ENCODE assay signal across 13 mouse cellular contexts in the genomic region with DNA sequence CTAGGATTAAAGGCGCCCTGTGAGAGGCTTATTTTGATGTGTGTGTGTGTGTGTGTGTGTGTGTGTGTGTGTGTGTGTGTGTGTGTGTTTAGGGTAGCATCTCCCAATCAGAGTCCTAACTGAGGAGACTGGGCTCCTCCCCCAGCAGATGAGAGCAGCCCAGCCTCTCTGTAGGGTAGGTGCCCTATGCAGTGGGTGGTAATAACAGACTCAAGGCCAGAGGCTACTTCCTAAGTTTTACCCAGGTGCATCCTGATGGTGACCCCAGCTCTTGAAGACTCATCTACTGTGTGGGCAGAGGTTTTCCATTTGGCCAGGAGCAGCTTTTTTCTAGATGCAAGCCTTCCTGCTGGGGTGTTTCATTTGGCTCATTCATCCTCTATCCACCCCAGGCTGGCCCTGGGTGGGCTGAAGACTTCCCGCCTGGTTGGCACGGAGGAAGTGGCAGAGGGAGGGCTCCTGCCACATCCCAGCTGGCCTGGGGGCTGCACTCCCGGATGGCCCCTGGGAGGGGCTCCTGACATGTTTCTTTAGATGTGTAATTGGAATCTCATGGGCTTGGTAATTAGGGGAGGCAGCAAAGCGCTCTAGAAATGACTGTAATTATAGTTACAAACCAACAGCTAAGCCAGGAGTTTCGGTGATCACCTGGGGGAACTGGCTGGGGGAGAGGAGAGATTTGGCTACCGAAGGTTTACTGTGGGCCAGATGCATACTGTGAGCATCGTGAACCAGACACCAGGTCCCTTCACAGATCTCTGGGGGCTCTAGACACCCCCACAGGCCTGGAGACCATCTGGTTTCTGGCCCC. TPM values are rescaled to one million over a fixed set of nuclear protein-coding genes. Genes with fewer than 3 reads are reported as not detected.
A peak's percentile ranks its signal among the peaks of the same experiment; 100 is the strongest.
DNase-seq lines count a peak whose midpoint lies in the region; ATAC-seq and TF ChIP-seq lines count a peak whose summit lies in the region.
"Had no signal": no experiment of that assay in that cellular context is flagged by ENCODE, and none has a peak within 500 bp of the region (broad histone marks: within the 10 kb centered on the region; RNA-seq: fewer than 3 reads in every experiment).

No protein-coding gene starts in this region.

- no peak overlapping the region for H3K9ac ChIP-seq in hindbrain, postnatal 0 days (replicated peaks; ENCODE audit: low read length)
- no peak overlapping the region for H3K9ac ChIP-seq in hindbrain, embryonic 14.5 days
- no peak overlapping the region for H3K9ac ChIP-seq in embryonic facial prominence, embryonic 15.5 days
- H3K9ac ChIP-seq: neural tube, embryonic 15.5 days had no signal

- H3K4me2 ChIP-seq in hindbrain, postnatal 0 days (ENCODE audit: low read depth, low read length), result no peak overlapping the region
- H3K4me2 ChIP-seq in hindbrain, embryonic 14.5 days (replicated peaks), result no peak overlapping the region
- peak overlapping the region; percentile 15; the same call in 1 of the 2 replicates for H3K4me2 ChIP-seq in embryonic facial prominence, embryonic 15.5 days (replicated peaks)
- H3K4me2 ChIP-seq: liver, embryonic 11.5 days; neural tube, embryonic 15.5 days had no signal

- 39% methylated on average over 8 of the region's 8 CpGs for WGBS in hindbrain, postnatal 0 days
- WGBS in hindbrain, embryonic 14.5 days, result 48% methylated on average over 8 of the region's 8 CpGs
- 18% methylated on average over 8 of the region's 8 CpGs for WGBS in embryonic facial prominence, embryonic 15.5 days

- DNase-seq in hindbrain, postnatal 0 days (ENCODE audit: low spot score), result peak; percentile 48
- DNase-seq in hindbrain, embryonic 14.5 days (ENCODE audit: low spot score), result no peak
- DNase-seq in retina, postnatal 1 day, result peak; percentile 48
- DNase-seq in retina, embryonic 14.5 days (ENCODE audit: low spot score), result no peak
- peak; percentile 45 for DNase-seq in thymus, postnatal 4 days
- DNase-seq in c-Kit-positive CD71-positive TER-119-positive erythroid progenitor cells, embryonic 14.5 days (ENCODE audit: low spot score), result no peak
- DNase-seq: cerebellum, adult 11 months; lung, postnatal 10 days had no signal

- ATAC-seq in hindbrain, postnatal 0 days, result peak; percentile 8; the same call in 1 of the 2 replicates
- no peak; the same call in 1 of the 2 replicates for ATAC-seq in hindbrain, embryonic 14.5 days (ENCODE audit: low FRiP score)
- peak; percentile 74 for ATAC-seq in embryonic facial prominence, embryonic 15.5 days (ENCODE audit: insufficient number of reproducible peaks, low FRiP score, low TSS enrichment, low read depth)
- ATAC-seq: CD4-positive, CD25-positive, alpha-beta regulatory T cell, adult 4 months had no signal

- no peak for TF ChIP-seq CTCF in hindbrain, postnatal 0 days (IDR thresholded peaks at IDR 0.05; ENCODE audit: low read depth)

- no peaks in the 10 kb centered on the region for H3K27me3 ChIP-seq in hindbrain, postnatal 0 days (ENCODE audit: insufficient read depth, low read length)
- peaks cover 7% of the 10 kb centered on the region; the same call in 1 of the 2 replicates for H3K27me3 ChIP-seq in hindbrain, embryonic 14.5 days (ENCODE audit: control insufficient read depth, insufficient read depth, low read length)
- peaks cover 26% of the 10 kb centered on the region for H3K27me3 ChIP-seq in embryonic facial prominence, embryonic 15.5 days

- H3K9me3 ChIP-seq in hindbrain, postnatal 0 days (ENCODE audit: low read length), result no peaks in the 10 kb centered on the region
- no peaks in the 10 kb centered on the region for H3K9me3 ChIP-seq in hindbrain, embryonic 14.5 days (ENCODE audit: control insufficient read depth, low read length)
- no peaks in the 10 kb centered on the region for H3K9me3 ChIP-seq in embryonic facial prominence, embryonic 15.5 days (replicated peaks)
- H3K9me3 ChIP-seq: neural tube, embryonic 15.5 days had no signal

- H3K4me3 ChIP-seq in hindbrain, postnatal 0 days (ENCODE audit: low read length), result no peak overlapping the region
- H3K4me3 ChIP-seq in hindbrain, embryonic 14.5 days (replicated peaks; ENCODE audit: low read length), result no peak overlapping the region
- H3K4me3 ChIP-seq in embryonic facial prominence, embryonic 15.5 days (replicated peaks), result no peak overlapping the region
- H3K4me3 ChIP-seq: neural tube, embryonic 15.5 days had no signal

- H3K36me3 ChIP-seq in hindbrain, postnatal 0 days (ENCODE audit: insufficient read depth, low read length), result no peaks in the 10 kb centered on the region
- H3K36me3 ChIP-seq in hindbrain, embryonic 14.5 days (replicated peaks; ENCODE audit: control insufficient read depth, insufficient read depth), result no peaks in the 10 kb centered on the region
- no peaks in the 10 kb centered on the region for H3K36me3 ChIP-seq in embryonic facial prominence, embryonic 15.5 days
- H3K36me3 ChIP-seq: neural tube, embryonic 15.5 days had no signal

- no peak overlapping the region for H3K27ac ChIP-seq in hindbrain, postnatal 0 days
- no peak overlapping the region for H3K27ac ChIP-seq in hindbrain, embryonic 14.5 days
- peak overlapping the region; percentile 68 for H3K27ac ChIP-seq in embryonic facial prominence, embryonic 15.5 days (replicated peaks)
- H3K27ac ChIP-seq: neural tube, embryonic 15.5 days; stomach, postnatal 0 days had no signal

- peaks cover 9% of the 10 kb centered on the region for H3K4me1 ChIP-seq in hindbrain, postnatal 0 days (ENCODE audit: insufficient read depth, low read length)
- peaks cover 11% of the 10 kb centered on the region for H3K4me1 ChIP-seq in hindbrain, embryonic 14.5 days (replicated peaks; ENCODE audit: control insufficient read depth, insufficient read depth, low read length)
- H3K4me1 ChIP-seq in embryonic facial prominence, embryonic 15.5 days, result peaks cover 19% of the 10 kb centered on the region

RNA-seq across cellular contexts. Expression of gene Cyp11a1, which starts 13.2 kb away (rescaled TPM):
- total RNA-seq in hindbrain, postnatal 0 days (2014; rRNA removed), result 4.1 and 4.3 TPM in 2 replicates
- polyA plus RNA-seq in hindbrain, postnatal 0 days (2015; fragmentation: Nextera tagmentation; extraction: Ambion mirVana), result 1.2 and 1.8 TPM in 2 replicates
- polyA plus RNA-seq in hindbrain, embryonic 14.5 days (2014; fragmentation: Nextera tagmentation; extraction: Ambion mirVana), result 0.39 and 1.5 TPM in 2 replicates
- polyA plus RNA-seq in embryonic facial prominence, embryonic 15.5 days (2015; fragmentation: Nextera tagmentation; extraction: Ambion mirVana), result 9.8 and 9.9 TPM in 2 replicates
- polyA plus RNA-seq: CD4-positive, CD25-positive, alpha-beta regulatory T cell, adult 4 months; liver, embryonic 11.5 days had no signal

RNA-seq across cellular contexts. Expression of gene Sema7a, which starts 53.1 kb away (rescaled TPM):
- 60.2 and 62.8 TPM in 2 replicates for total RNA-seq in hindbrain, postnatal 0 days (2014; rRNA removed)
- polyA plus RNA-seq in hindbrain, postnatal 0 days (2015; fragmentation: Nextera tagmentation; extraction: Ambion mirVana), result 4.0 and 4.9 TPM in 2 replicates
- 6.3 and 7.3 TPM in 2 replicates for polyA plus RNA-seq in hindbrain, embryonic 14.5 days (2014; fragmentation: Nextera tagmentation; extraction: Ambion mirVana)
- polyA plus RNA-seq in embryonic facial prominence, embryonic 15.5 days (2015; fragmentation: Nextera tagmentation; extraction: Ambion mirVana), result 0.65 and 0.93 TPM in 2 replicates
- polyA plus RNA-seq: CD4-positive, CD25-positive, alpha-beta regulatory T cell, adult 4 months had no signal

Comparison
In these comparisons a context has a peak if more than half of its experiments do, and no peak if none do; other contexts are left out.
1. DNase-seq: peak in hindbrain, postnatal 0 days (single experiment), retina, postnatal 1 day (single experiment) and thymus, postnatal 4 days (single experiment); none in hindbrain, embryonic 14.5 days (single experiment), retina, embryonic 14.5 days (single experiment) and c-Kit-positive CD71-positive TER-119-positive erythroid progenitor cells, embryonic 14.5 days (single experiment).